Mouse (Mus musculus): ENCODE measurements around the gene Gm5141. TPM values are rescaled to one million over a fixed set of nuclear protein-coding genes. Genes with fewer than 3 reads are reported as not detected.
"Not testable (repeated sequence)": the region's sequence is repeated elsewhere in the genome, so short reads cannot be mapped to it uniquely, and the experiment has no call there.

The Gm5141 gene
- total RNA-seq (2022): 10 to 100 TPM in 1 of 4 experiments, 1 to 10 TPM in 3; 3.8 to 11.9 (median 6.3) TPM

- peak; percentile 33 to 61 for DNase-seq (ENCODE audit: low spot score in 2 of 2)
These were observed at the start of gene Gm5141 for GRCm38 (mm10) chr13:62785199-62786134. TSS of gene Gm5141 (minus strand) at chr13:62785808.

- DNase-seq (ENCODE audit: low spot score in 2 of 2): no peak
These were observed 47.7 kb upstream of the Gm5141 start for GRCm38 (mm10) chr13:62833341-62833740.

- no peak for DNase-seq (ENCODE audit: low spot score in 2 of 2)
These were observed 46.6 kb upstream of the Gm5141 start for GRCm38 (mm10) chr13:62832239-62832638.

GRCm38 (mm10) chr13:62815705-62816104, 30.1 kb upstream of the Gm5141 start:
- not testable (repeated sequence) for DNase-seq (ENCODE audit: low spot score in 2 of 2)

DNA sequence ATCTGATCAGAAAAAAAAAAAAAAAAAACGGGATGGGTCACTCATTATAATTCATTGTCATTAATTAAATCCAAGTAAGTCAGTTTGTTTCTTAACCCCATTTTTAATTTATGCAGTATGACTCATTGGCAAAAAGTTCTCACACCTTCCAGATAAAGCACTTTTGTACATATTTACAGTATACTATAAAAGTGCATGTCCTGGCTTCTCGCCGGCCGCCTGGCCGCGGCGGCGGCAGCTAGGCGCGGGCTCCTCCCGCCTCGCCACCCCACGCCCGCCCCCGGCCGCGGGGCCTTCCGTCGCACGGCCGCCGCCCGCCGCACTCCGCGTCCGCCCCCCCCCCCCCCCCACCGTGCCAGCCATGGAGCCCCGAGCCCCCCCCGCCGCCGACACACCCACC, 27.1 kb upstream of the Gm5141 start:
- DNase-seq (ENCODE audit: low spot score in 2 of 2): no peak

DNA sequence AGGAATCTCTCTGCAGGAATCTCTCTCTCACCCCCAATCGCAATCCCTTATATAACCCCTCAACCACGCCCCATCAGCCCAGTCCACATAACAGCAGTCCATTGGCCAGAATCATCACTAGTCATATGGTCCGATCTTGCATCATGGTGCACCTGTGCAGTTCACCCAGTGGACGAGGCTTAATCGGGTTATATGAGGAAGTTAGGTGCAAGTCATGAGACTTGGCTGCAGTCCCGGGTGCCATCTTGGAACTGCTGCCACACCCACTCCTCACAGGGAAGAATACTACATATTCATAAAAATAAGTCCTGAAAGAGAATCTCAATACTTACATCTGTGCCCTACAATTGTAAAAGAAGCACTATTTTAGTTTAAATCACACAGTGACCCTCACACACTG, 22.4 kb upstream of the Gm5141 start:
- DNase-seq (ENCODE audit: low spot score in 2 of 2): not testable (repeated sequence)

- DNase-seq (ENCODE audit: low spot score in 2 of 2): not testable (repeated sequence)
These were observed 506 bp upstream of the Gm5141 start for GRCm38 (mm10) chr13:62786135-62786493.

DNA sequence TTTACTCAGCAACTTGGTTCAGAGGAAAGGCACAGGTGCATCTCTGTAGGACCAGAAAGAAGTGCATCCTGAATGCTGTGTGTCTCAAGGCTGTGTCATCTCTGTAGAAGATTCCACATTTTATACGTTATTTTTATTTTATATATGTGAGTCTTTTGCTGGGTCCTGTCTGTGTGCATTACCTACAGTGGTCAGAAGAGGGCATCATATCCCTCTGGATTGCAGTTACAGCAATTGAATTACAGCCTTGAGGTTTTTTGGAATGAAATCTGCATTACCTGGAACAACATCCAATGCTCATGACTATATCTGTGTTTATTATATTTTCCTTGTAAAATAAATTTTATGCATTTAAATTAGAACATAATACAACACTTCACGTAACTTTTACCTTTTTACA, 21.8 kb downstream of the Gm5141 start:
- DNase-seq (ENCODE audit: low spot score in 2 of 2): peak in 1 of 2 experiments; percentile 18

DNA sequence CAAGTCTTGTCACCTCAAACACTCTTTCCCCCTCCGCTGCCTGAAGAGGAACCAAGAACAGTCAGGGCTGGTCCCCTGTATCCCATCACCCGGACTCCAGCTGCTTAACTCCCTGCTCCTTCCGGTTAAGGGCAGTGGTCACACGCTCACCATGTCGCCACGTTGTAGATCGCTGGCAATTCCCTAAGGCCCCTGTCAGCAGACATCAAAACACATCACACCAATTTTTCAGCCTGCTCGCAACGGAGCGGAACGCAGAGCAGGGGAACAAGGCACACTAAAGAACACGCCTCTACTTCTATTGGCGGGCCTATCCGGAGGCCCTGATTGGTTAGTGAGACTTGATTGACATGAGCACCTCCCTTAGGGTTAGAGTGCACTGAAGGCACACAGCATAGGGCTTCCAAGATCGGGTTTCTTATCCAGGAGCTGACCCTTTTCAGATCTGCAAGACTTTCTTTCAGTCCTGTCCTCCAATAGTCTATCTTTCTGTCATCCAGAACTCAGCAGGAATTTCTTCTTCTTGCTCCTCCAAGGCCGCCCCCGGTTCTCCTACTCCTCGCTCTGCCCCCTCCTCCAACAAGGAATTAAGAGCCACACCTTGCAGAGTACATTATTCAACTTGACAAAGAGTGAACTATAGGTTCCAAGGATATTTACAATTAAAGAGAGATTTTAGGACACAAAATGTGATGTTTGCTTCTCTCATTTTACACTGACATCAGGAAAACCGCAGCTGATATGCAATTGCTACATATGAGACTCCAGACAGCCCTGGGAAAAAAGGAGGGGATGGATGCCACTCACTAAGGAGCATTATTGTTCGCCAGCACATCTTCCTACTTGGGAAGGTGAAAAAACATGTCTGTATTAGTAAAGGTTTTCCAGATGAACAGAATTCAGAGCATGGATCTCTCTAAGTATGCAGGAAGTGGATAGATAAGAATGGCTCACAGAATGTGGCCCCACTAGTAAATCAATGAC, 24.9 kb downstream of the Gm5141 start, which contains the start of gene Platr25:
Gene Platr25 (minus strand): TSS at position 278 of the 984 bp plus-strand sequence.
- peak; percentile 13 to 39 for DNase-seq (ENCODE audit: low spot score in 2 of 2)

DNA sequence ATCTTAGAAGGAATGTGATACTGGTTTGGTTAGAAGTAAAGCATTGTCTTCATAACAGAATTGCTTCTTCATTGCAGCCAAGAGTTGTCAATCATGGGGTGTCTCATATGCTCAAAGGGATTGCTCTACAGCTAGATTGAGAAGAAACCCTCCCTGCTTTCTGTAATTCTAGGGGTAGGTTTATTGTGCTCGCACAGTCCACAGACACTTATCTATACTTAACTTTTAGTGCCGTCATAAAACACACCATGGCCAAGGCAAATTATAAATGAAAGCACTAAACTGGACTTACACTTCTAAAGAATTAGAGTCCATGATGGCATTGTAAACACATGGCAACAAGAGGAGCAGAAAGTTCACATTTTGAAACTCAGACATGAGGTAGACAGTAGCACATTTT, 52.3 kb downstream of the Gm5141 start:
- DNase-seq (ENCODE audit: low spot score in 2 of 2): no peak

Small RNA genes lying within 50 kb of the gene (microRNA-seq; reads per million reads assigned to microRNA genes)
- gene Gm24588: 0 reads per million in 2 experiments
- gene Mir713: 0 reads per million in 2 experiments

Other genes starting within 250 kb of the Gm5141 start
- not detected for gene Zfp935, start 227.3 kb downstream of the Gm5141 start, total RNA-seq (2022)
- gene Zfp934, start 214.6 kb downstream of the Gm5141 start, total RNA-seq (2022): 10 to 100 TPM in 1 of 4 experiments, 1 to 10 TPM in 3; 7.1 to 10.5 (median 8.9) TPM
- gene 6720489N17Rik, start 161.6 kb downstream of the Gm5141 start, total RNA-seq (2022): 1 to 10 TPM; 2.5 to 5.2 (median 4.2) TPM
- 10 to 100 TPM; 13.5 to 14.9 (median 14.1) TPM for gene Platr25, start 25.1 kb downstream of the Gm5141 start, total RNA-seq (2022)
- not detected for gene Fbp2, start 72.6 kb upstream of the Gm5141 start, total RNA-seq (2022)
- gene Fbp1, start 102.5 kb upstream of the Gm5141 start, total RNA-seq (2022): 1 to 10 TPM in 1 of 4 experiments, under 1 TPM in 1, not detected in 2; 0.33 to 1.4 TPM
- 100 to 1,000 TPM in 3 of 4 experiments, 10 to 100 TPM in 1; 98.0 to 105 (median 103) TPM for gene 2010111I01Rik, start 179.1 kb upstream of the Gm5141 start, total RNA-seq (2022)